ENCODE assay signal across 8 mouse cellular contexts in genomic region chr2:135742954-135743700, GRCm38 (mm10).
DNase-seq lines count a peak whose midpoint lies in the region; ATAC-seq lines count a peak whose summit lies in the region.

No protein-coding gene starts in this region.

- 0 out of 2 replicates have a peak, but pooled peaks cover 3% of the 10 kb centered on the region for H3K4me1 ChIP-seq in forebrain, embryonic 11.5 days (replicated peaks; ENCODE audit: control insufficient read depth, insufficient read depth, low read length)
- peaks cover 23% of the 10 kb centered on the region; the same call in 1 of the 2 replicates for H3K4me1 ChIP-seq in hindbrain, embryonic 10.5 days (replicated peaks)
- 0 out of 2 replicates have a peak, but pooled peaks cover 4% of the 10 kb centered on the region for H3K4me1 ChIP-seq in neural tube, embryonic 14.5 days (ENCODE audit: control insufficient read depth, insufficient read depth, low read length)

- no peaks in the 10 kb centered on the region for H3K36me3 ChIP-seq in forebrain, embryonic 11.5 days (ENCODE audit: control insufficient read depth, insufficient read depth, low read length)
- no peaks in the 10 kb centered on the region for H3K36me3 ChIP-seq in hindbrain, embryonic 10.5 days
- no peaks in the 10 kb centered on the region for H3K36me3 ChIP-seq in neural tube, embryonic 14.5 days (ENCODE audit: control insufficient read depth, insufficient read depth, low read length)

- H3K27me3 ChIP-seq in forebrain, embryonic 11.5 days (ENCODE audit: control insufficient read depth, insufficient read depth, low read length), result no peaks in the 10 kb centered on the region
- H3K27me3 ChIP-seq in hindbrain, embryonic 10.5 days (ENCODE audit: insufficient read depth, poor library complexity, severe bottlenecking), result no peaks in the 10 kb centered on the region
- H3K27me3 ChIP-seq in neural tube, embryonic 14.5 days (ENCODE audit: control insufficient read depth, insufficient read depth, low read length), result no peaks in the 10 kb centered on the region

- ATAC-seq in forebrain, embryonic 11.5 days (replicated peaks; ENCODE audit: low FRiP score), result peak; percentile 32; the same call in 1 of the 2 replicates
- ATAC-seq in neural tube, embryonic 14.5 days (ENCODE audit: low read depth), result 0 out of 2 replicates have a peak, but pooled peaks have one; percentile 38
- no peak for ATAC-seq in megakaryocyte, adult 5-6 weeks (ENCODE audit: poor library complexity, severe bottlenecking)
- no peak for ATAC-seq in CD4-positive, CD25-positive, alpha-beta regulatory T cell, adult 4 months

- H3K27ac ChIP-seq in forebrain, embryonic 11.5 days (ENCODE audit: low read depth, low read length), result no peak overlapping the region
- H3K27ac ChIP-seq in hindbrain, embryonic 10.5 days, result 0 out of 2 replicates have a peak overlapping the region, but pooled peaks have one; percentile 40
- H3K27ac ChIP-seq in neural tube, embryonic 14.5 days (ENCODE audit: low read depth, low read length), result peak overlapping the region; percentile 8; the same call in 1 of the 2 replicates

- peak; percentile 49 for DNase-seq in lung, postnatal 10 days
- DNase-seq in lung, postnatal 4 days, result no peak
- DNase-seq in forebrain, embryonic 11.5 days (ENCODE audit: low spot score), result no peak
- no peak for DNase-seq in hindbrain, embryonic 10.5 days (ENCODE audit: low spot score)
- DNase-seq in frontal cortex, postnatal 10 days (ENCODE audit: low spot score in 2 of 2), result no peak

- H3K4me2 ChIP-seq in forebrain, embryonic 11.5 days (ENCODE audit: low read depth, low read length, severe bottlenecking), result no peak overlapping the region
- H3K4me2 ChIP-seq in neural tube, embryonic 14.5 days (ENCODE audit: low read depth, low read length), result no peak overlapping the region

- no peak overlapping the region for H3K9ac ChIP-seq in forebrain, embryonic 11.5 days (ENCODE audit: low read length)
- no peak overlapping the region for H3K9ac ChIP-seq in neural tube, embryonic 14.5 days (replicated peaks; ENCODE audit: low read depth, low read length)

- H3K4me3 ChIP-seq in forebrain, embryonic 11.5 days (ENCODE audit: low read depth, low read length), result no peak overlapping the region
- no peak overlapping the region for H3K4me3 ChIP-seq in hindbrain, embryonic 10.5 days
- H3K4me3 ChIP-seq in neural tube, embryonic 14.5 days (ENCODE audit: low read depth, low read length), result no peak overlapping the region

- 64% methylated on average over 10 of the region's 10 CpGs for WGBS in forebrain, embryonic 11.5 days
- WGBS in hindbrain, embryonic 10.5 days, result 61% methylated on average over 10 of the region's 10 CpGs
- 54% methylated on average over 10 of the region's 10 CpGs for WGBS in neural tube, embryonic 14.5 days

- no peaks in the 10 kb centered on the region for H3K9me3 ChIP-seq in forebrain, embryonic 11.5 days (ENCODE audit: control insufficient read depth, low read length)
- no peaks in the 10 kb centered on the region for H3K9me3 ChIP-seq in hindbrain, embryonic 10.5 days
- no peaks in the 10 kb centered on the region for H3K9me3 ChIP-seq in neural tube, embryonic 14.5 days (ENCODE audit: control insufficient read depth, low read length)

Comparison
In these comparisons a context has a peak if more than half of its experiments do, and no peak if none do; other contexts are left out.
1. ATAC-seq: peak in forebrain, embryonic 11.5 days (single experiment) and neural tube, embryonic 14.5 days (single experiment); none in megakaryocyte, adult 5-6 weeks (single experiment) and CD4-positive, CD25-positive, alpha-beta regulatory T cell, adult 4 months (single experiment).